Mouse (Mus musculus): ENCODE data around the gene Ttc4. TPM values are rescaled to one million over a fixed set of nuclear protein-coding genes. Genes with fewer than 3 reads are reported as not detected.

The Ttc4 gene
- polyA plus RNA-seq, 1 experiment, result 41.3 TPM

- no peak overlapping the region for H3K4me3 ChIP-seq (ENCODE audit: insufficient read depth, low read depth, low read length)
- 86% methylated on average over 12 of the region's 12 CpGs for WGBS
- H3K27ac ChIP-seq (ENCODE audit: insufficient read depth, low read depth, low read length), result no peak overlapping the region
- TF ChIP-seq POLR2A (IDR thresholded peaks at IDR 0.05; ENCODE audit: low read depth, low read length) (no peak), CTCF (conservative IDR thresholded peaks at IDR 0.05; ENCODE audit: insufficient read depth, insufficient read length, low read depth, low read length) (no peak)
- DNase-seq, result no peak
- no peaks in the 10 kb centered on the region for H3K36me3 ChIP-seq (ENCODE audit: control insufficient read depth, insufficient read depth, low read length)
- peaks cover 5% of the 10 kb centered on the region; the same call in 1 of the 2 replicates for H3K4me1 ChIP-seq (ENCODE audit: control insufficient read depth, insufficient read depth, low read length)
- H3K27me3 ChIP-seq (replicated peaks; ENCODE audit: control insufficient read depth, insufficient read depth, low read length), result no peaks in the 10 kb centered on the region
Measured at GRCm38 (mm10) chr4:106615637-106616036, 63.1 kb downstream of the Ttc4 start.

- 82% methylated on average over 9 of the region's 9 CpGs for WGBS
- no peak for TF ChIP-seq POLR2A (IDR thresholded peaks at IDR 0.05; ENCODE audit: low read depth, low read length)
- no peak for TF ChIP-seq CTCF (conservative IDR thresholded peaks at IDR 0.05; ENCODE audit: insufficient read depth, insufficient read length, low read depth, low read length)
Measured at GRCm38 (mm10) chr4:106614881-106615280, 63.9 kb downstream of the Ttc4 start.

GRCm38 (mm10) chr4:106614180-106614797 lies 64.5 kb downstream of the Ttc4 start:
- DNase-seq, result peak; percentile 65
- Histone ChIP-seq H3K36me3 (ENCODE audit: control insufficient read depth, insufficient read depth, low read length) (no peaks in the 10 kb centered on the region), H3K27me3 (replicated peaks; ENCODE audit: control insufficient read depth, insufficient read depth, low read length) (no peaks in the 10 kb centered on the region), H3K4me1 (ENCODE audit: control insufficient read depth, insufficient read depth, low read length) (peaks cover 5% of the 10 kb centered on the region; the same call in 1 of the 2 replicates), H3K4me3 (ENCODE audit: insufficient read depth, low read depth, low read length) (no peak overlapping the region), H3K27ac (ENCODE audit: insufficient read depth, low read depth, low read length) (no peak overlapping the region)
- 54% methylated on average over 7 of the region's 7 CpGs for WGBS
- peak; percentile 96 for TF ChIP-seq CTCF (conservative IDR thresholded peaks at IDR 0.05; ENCODE audit: insufficient read depth, insufficient read length, low read depth, low read length)
- TF ChIP-seq POLR2A (IDR thresholded peaks at IDR 0.05; ENCODE audit: low read depth, low read length), result no peak

More at GRCm38 (mm10) chr4:106614881-106615280, 63.9 kb downstream of the Ttc4 start:
- Histone ChIP-seq H3K27me3 (replicated peaks; ENCODE audit: control insufficient read depth, insufficient read depth, low read length) (no peaks in the 10 kb centered on the region), H3K4me3 (ENCODE audit: insufficient read depth, low read depth, low read length) (no peak overlapping the region), H3K36me3 (ENCODE audit: control insufficient read depth, insufficient read depth, low read length) (no peaks in the 10 kb centered on the region), H3K27ac (ENCODE audit: insufficient read depth, low read depth, low read length) (no peak overlapping the region), H3K4me1 (ENCODE audit: control insufficient read depth, insufficient read depth, low read length) (peaks cover 5% of the 10 kb centered on the region; the same call in 1 of the 2 replicates)
- DNase-seq, result no peak

- no peaks in the 10 kb centered on the region for H3K36me3 ChIP-seq (ENCODE audit: control insufficient read depth, insufficient read depth, low read length)
- 61% methylated on average over 3 of the region's 3 CpGs for WGBS
- no peak overlapping the region for H3K4me3 ChIP-seq (ENCODE audit: insufficient read depth, low read depth, low read length)
- DNase-seq, result no peak
- no peaks in the 10 kb centered on the region for H3K27me3 ChIP-seq (replicated peaks; ENCODE audit: control insufficient read depth, insufficient read depth, low read length)
- no peak overlapping the region for H3K27ac ChIP-seq (ENCODE audit: insufficient read depth, low read depth, low read length)
- no peaks in the 10 kb centered on the region for H3K4me1 ChIP-seq (ENCODE audit: control insufficient read depth, insufficient read depth, low read length)
- no peak for TF ChIP-seq POLR2A (IDR thresholded peaks at IDR 0.05; ENCODE audit: low read depth, low read length)
- TF ChIP-seq CTCF (conservative IDR thresholded peaks at IDR 0.05; ENCODE audit: insufficient read depth, insufficient read length, low read depth, low read length), result no peak
Measured at GRCm38 (mm10) chr4:106613560-106613959, 65.2 kb downstream of the Ttc4 start.

GRCm38 (mm10) chr4:106613105-106613504 lies 65.6 kb downstream of the Ttc4 start:
- Histone ChIP-seq H3K36me3 (ENCODE audit: control insufficient read depth, insufficient read depth, low read length) (no peaks in the 10 kb centered on the region), H3K27ac (ENCODE audit: insufficient read depth, low read depth, low read length) (no peak overlapping the region), H3K4me1 (ENCODE audit: control insufficient read depth, insufficient read depth, low read length) (no peaks in the 10 kb centered on the region), H3K4me3 (ENCODE audit: insufficient read depth, low read depth, low read length) (no peak overlapping the region), H3K27me3 (replicated peaks; ENCODE audit: control insufficient read depth, insufficient read depth, low read length) (no peaks in the 10 kb centered on the region)
- WGBS, result 67% methylated on average over 8 of the region's 8 CpGs
- DNase-seq, result no peak
- TF ChIP-seq POLR2A (IDR thresholded peaks at IDR 0.05; ENCODE audit: low read depth, low read length), result no peak
- no peak for TF ChIP-seq CTCF (conservative IDR thresholded peaks at IDR 0.05; ENCODE audit: insufficient read depth, insufficient read length, low read depth, low read length)

Other genes starting within 250 kb of the Ttc4 start
- gene Pcsk9, start 214.6 kb downstream of the Ttc4 start, polyA plus RNA-seq (2012; rRNA removed), result 5.8 and 6.0 TPM in 2 replicates
- gene Bsnd, start 186.7 kb downstream of the Ttc4 start, polyA plus RNA-seq (2012; rRNA removed), result 73.6 and 78.1 TPM in 2 replicates
- 242 and 276 TPM in 2 replicates for gene Dhcr24, start 117.9 kb downstream of the Ttc4 start, polyA plus RNA-seq (2012; rRNA removed)
- gene Lexm, start 61.7 kb downstream of the Ttc4 start, polyA plus RNA-seq (2012; rRNA removed), result not detected in 2 replicates
- 4.6 and 6.1 TPM in 2 replicates for gene Ttc22, start 56.5 kb downstream of the Ttc4 start, polyA plus RNA-seq (2012; rRNA removed)
- gene Pars2, start 27.9 kb downstream of the Ttc4 start, polyA plus RNA-seq (2012; rRNA removed), result 9.6 and 10.6 TPM in 2 replicates
- 9.2 and 9.7 TPM in 2 replicates for gene Mroh7, start 52.0 kb upstream of the Ttc4 start, polyA plus RNA-seq (2012; rRNA removed)
- gene Fam151a, start 54.9 kb upstream of the Ttc4 start, polyA plus RNA-seq (2012; rRNA removed), result 265 and 295 TPM in 2 replicates
- 18.2 and 20.2 TPM in 2 replicates for gene Acot11, start 126.1 kb upstream of the Ttc4 start, polyA plus RNA-seq (2012; rRNA removed)
- gene Ssbp3, start 231.8 kb upstream of the Ttc4 start, polyA plus RNA-seq (2012; rRNA removed), result 44.6 and 48.6 TPM in 2 replicates

Data from kidney, adult 2 months (tissue).